28 mouse cellular contexts compared by ENCODE assay signal in the genomic region with DNA sequence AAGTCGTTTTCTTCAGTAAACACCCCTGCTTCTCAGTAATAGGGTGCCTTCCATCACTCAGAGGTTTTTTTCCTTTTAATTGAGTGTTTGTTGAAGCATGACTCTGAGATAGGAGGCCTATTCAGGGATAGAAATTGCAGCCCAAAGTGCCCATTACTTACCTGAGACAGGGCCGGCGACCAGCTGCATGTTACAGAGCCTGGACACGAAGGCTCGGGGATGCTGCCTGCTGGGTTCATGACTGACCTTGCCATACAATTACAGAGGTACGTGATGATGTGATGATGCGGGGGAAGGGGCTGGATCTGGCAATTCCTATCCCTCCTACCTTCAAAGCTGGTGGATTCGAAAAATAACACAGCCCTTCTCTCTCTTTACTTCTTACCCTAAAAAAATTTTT.
A peak's percentile ranks its signal among the peaks of the same experiment; 100 is the strongest.
DNase-seq lines count a peak whose midpoint lies in the region; ATAC-seq and TF ChIP-seq lines count a peak whose summit lies in the region.
"Had no signal": no experiment of that assay in that cellular context is flagged by ENCODE, and none has a peak within 500 bp of the region (broad histone marks: within the 10 kb centered on the region; RNA-seq: fewer than 3 reads in every experiment).

No protein-coding gene starts in this region.

- H3K4me1 ChIP-seq in hindbrain, embryonic 11.5 days (replicated peaks; ENCODE audit: control insufficient read depth, insufficient read depth, low read length) = no peaks in the 10 kb centered on the region
- peaks cover 7% of the 10 kb centered on the region for H3K4me1 ChIP-seq in hindbrain, embryonic 14.5 days (replicated peaks; ENCODE audit: control insufficient read depth, insufficient read depth, low read length)
- H3K4me1 ChIP-seq in midbrain, embryonic 12.5 days = peaks cover 16% of the 10 kb centered on the region
- H3K4me1 ChIP-seq in midbrain, embryonic 14.5 days (ENCODE audit: control insufficient read depth, insufficient read depth, low read length) = peaks cover 2% of the 10 kb centered on the region; the same call in 1 of the 2 replicates
- H3K4me1 ChIP-seq: embryonic facial prominence, embryonic 15.5 days; hindbrain, embryonic 15.5 days; intestine, embryonic 15.5 days had no signal

- no peak overlapping the region for H3K4me2 ChIP-seq in hindbrain, embryonic 11.5 days (replicated peaks; ENCODE audit: low read depth, low read length)
- no peak overlapping the region for H3K4me2 ChIP-seq in hindbrain, embryonic 14.5 days (replicated peaks)
- no peak overlapping the region for H3K4me2 ChIP-seq in midbrain, embryonic 12.5 days (replicated peaks)
- H3K4me2 ChIP-seq in midbrain, embryonic 14.5 days (ENCODE audit: low read length) = no peak overlapping the region
- H3K4me2 ChIP-seq: embryonic facial prominence, embryonic 15.5 days; forebrain, embryonic 15.5 days; hindbrain, embryonic 15.5 days; intestine, embryonic 15.5 days had no signal

- no peaks in the 10 kb centered on the region for H3K27me3 ChIP-seq in hindbrain, embryonic 11.5 days (ENCODE audit: control insufficient read depth, insufficient read depth, low read length)
- no peaks in the 10 kb centered on the region for H3K27me3 ChIP-seq in hindbrain, embryonic 14.5 days (ENCODE audit: control insufficient read depth, insufficient read depth, low read length)
- H3K27me3 ChIP-seq in midbrain, embryonic 12.5 days = no peaks in the 10 kb centered on the region
- no peaks in the 10 kb centered on the region for H3K27me3 ChIP-seq in midbrain, embryonic 14.5 days (ENCODE audit: control insufficient read depth, insufficient read depth, low read length)
- H3K27me3 ChIP-seq: embryonic facial prominence, embryonic 15.5 days; forebrain, embryonic 15.5 days; hindbrain, embryonic 15.5 days; intestine, embryonic 15.5 days had no signal

- no peak overlapping the region for H3K9ac ChIP-seq in hindbrain, embryonic 11.5 days (ENCODE audit: low read depth, low read length)
- no peak overlapping the region for H3K9ac ChIP-seq in hindbrain, embryonic 14.5 days
- no peak overlapping the region for H3K9ac ChIP-seq in midbrain, embryonic 12.5 days (replicated peaks)
- no peak overlapping the region for H3K9ac ChIP-seq in midbrain, embryonic 14.5 days (replicated peaks; ENCODE audit: low read length)
- H3K9ac ChIP-seq: embryonic facial prominence, embryonic 15.5 days; forebrain, embryonic 15.5 days; hindbrain, embryonic 15.5 days; intestine, embryonic 15.5 days; liver, embryonic 14.5 days had no signal

- no peaks in the 10 kb centered on the region for H3K9me3 ChIP-seq in hindbrain, embryonic 11.5 days (ENCODE audit: control insufficient read depth, low read length)
- no peaks in the 10 kb centered on the region for H3K9me3 ChIP-seq in hindbrain, embryonic 14.5 days (ENCODE audit: control insufficient read depth, low read length)
- H3K9me3 ChIP-seq in midbrain, embryonic 12.5 days = no peaks in the 10 kb centered on the region
- H3K9me3 ChIP-seq in midbrain, embryonic 14.5 days (ENCODE audit: control insufficient read depth, low read length) = no peaks in the 10 kb centered on the region
- H3K9me3 ChIP-seq: embryonic facial prominence, embryonic 10.5 days; embryonic facial prominence, embryonic 15.5 days; forebrain, embryonic 15.5 days; hindbrain, embryonic 15.5 days; intestine, embryonic 15.5 days had no signal

- H3K27ac ChIP-seq in hindbrain, embryonic 11.5 days (ENCODE audit: low read depth, low read length) = no peak overlapping the region
- no peak overlapping the region for H3K27ac ChIP-seq in hindbrain, embryonic 14.5 days
- H3K27ac ChIP-seq in midbrain, embryonic 12.5 days (replicated peaks) = no peak overlapping the region
- H3K27ac ChIP-seq in midbrain, embryonic 14.5 days (replicated peaks; ENCODE audit: low read depth, low read length) = no peak overlapping the region
- H3K27ac ChIP-seq: embryonic facial prominence, embryonic 10.5 days; embryonic facial prominence, embryonic 15.5 days; forebrain, embryonic 15.5 days; hindbrain, embryonic 15.5 days; intestine, embryonic 15.5 days; kidney, postnatal 0 days; liver, embryonic 14.5 days; macrophage had no signal

- TF ChIP-seq CTCF in brain, embryonic 14.5 days (IDR thresholded peaks at IDR 0.05; ENCODE audit: borderline replicate concordance, extremely low read depth, insufficient read depth, insufficient read length) = no peak

- no peak for DNase-seq in hindbrain, embryonic 11.5 days (ENCODE audit: low spot score)
- no peak for DNase-seq in hindbrain, embryonic 14.5 days (ENCODE audit: low spot score)
- DNase-seq in midbrain, embryonic 14.5 days = no peak
- DNase-seq in brain, embryonic 14.5 days (ENCODE audit: low read depth) = peak; percentile 31
- DNase-seq in forelimb bud, embryonic 11.5 days (ENCODE audit: low read depth, low spot score) = peak; percentile 8
- no peak for DNase-seq in thymus, postnatal 4 days
- DNase-seq: adrenal gland, postnatal 25 days; B cell, adult 2 months; cerebellum, adult 2 months; cerebellum, postnatal 25 days; heart, postnatal 14 days; kidney, adult 8-10 months; kidney, postnatal 4 days; liver; lung, adult 2 months; lung, postnatal 10 days; right cerebral cortex, adult 18-20 months; spleen, adult 18-20 months; thymus, postnatal 25 days had no signal

- peak; percentile 50; the same call in 1 of the 2 replicates for ATAC-seq in hindbrain, embryonic 11.5 days (ENCODE audit: low FRiP score)
- ATAC-seq in hindbrain, embryonic 14.5 days (ENCODE audit: low FRiP score) = no peak
- ATAC-seq in midbrain, embryonic 12.5 days (ENCODE audit: low FRiP score, low read depth) = peak; percentile 48; the same call in 1 of the 2 replicates
- ATAC-seq in midbrain, embryonic 14.5 days (ENCODE audit: low FRiP score, low TSS enrichment) = no peak
- ATAC-seq: intestine, embryonic 15.5 days had no signal

- no peaks in the 10 kb centered on the region for H3K36me3 ChIP-seq in hindbrain, embryonic 11.5 days (ENCODE audit: control insufficient read depth, insufficient read depth, low read length)
- H3K36me3 ChIP-seq in hindbrain, embryonic 14.5 days (replicated peaks; ENCODE audit: control insufficient read depth, insufficient read depth) = no peaks in the 10 kb centered on the region
- H3K36me3 ChIP-seq in midbrain, embryonic 12.5 days = no peaks in the 10 kb centered on the region
- no peaks in the 10 kb centered on the region for H3K36me3 ChIP-seq in midbrain, embryonic 14.5 days (ENCODE audit: control insufficient read depth, insufficient read depth, low read length)
- H3K36me3 ChIP-seq: embryonic facial prominence, embryonic 10.5 days; embryonic facial prominence, embryonic 15.5 days; forebrain, embryonic 15.5 days; hindbrain, embryonic 15.5 days; intestine, embryonic 15.5 days had no signal

- H3K4me3 ChIP-seq in hindbrain, embryonic 11.5 days (ENCODE audit: low read depth, low read length) = no peak overlapping the region
- no peak overlapping the region for H3K4me3 ChIP-seq in hindbrain, embryonic 14.5 days (replicated peaks; ENCODE audit: low read length)
- no peak overlapping the region for H3K4me3 ChIP-seq in midbrain, embryonic 12.5 days
- no peak overlapping the region for H3K4me3 ChIP-seq in midbrain, embryonic 14.5 days (replicated peaks; ENCODE audit: low read depth, low read length)
- H3K4me3 ChIP-seq: embryonic facial prominence, embryonic 10.5 days; embryonic facial prominence, embryonic 15.5 days; forebrain, embryonic 15.5 days; hindbrain, embryonic 15.5 days; intestine, embryonic 15.5 days had no signal

- 43% methylated on average over 8 of the region's 8 CpGs for WGBS in hindbrain, embryonic 11.5 days
- WGBS in hindbrain, embryonic 14.5 days = 48% methylated on average over 8 of the region's 8 CpGs
- 48% methylated on average over 8 of the region's 8 CpGs for WGBS in midbrain, embryonic 12.5 days
- 47% methylated on average over 8 of the region's 8 CpGs for WGBS in midbrain, embryonic 14.5 days

- TF ChIP-seq POLR2A in brain, embryonic 14.5 days (IDR thresholded peaks at IDR 0.05; ENCODE audit: borderline replicate concordance, extremely low read depth, insufficient read depth, insufficient read length, poor library complexity, severe bottlenecking) = no peak

Comparison
In these comparisons a context has a peak if more than half of its experiments do, and no peak if none do; other contexts are left out.
1. ATAC-seq: peak in hindbrain, embryonic 11.5 days (single experiment) and midbrain, embryonic 12.5 days (single experiment); none in hindbrain, embryonic 14.5 days (single experiment) and midbrain, embryonic 14.5 days (single experiment).
2. DNase-seq: peak in brain, embryonic 14.5 days (single experiment) and forelimb bud, embryonic 11.5 days (single experiment); none in hindbrain, embryonic 11.5 days (single experiment), hindbrain, embryonic 14.5 days (single experiment), midbrain, embryonic 14.5 days (single experiment) and thymus, postnatal 4 days (single experiment).